Mouse (Mus musculus) right cerebral cortex, adult 18-20 months (tissue): ENCODE measurements around the gene Inpp4a.
A peak's percentile ranks its signal among the peaks of the same experiment; 100 is the strongest.

ENCODE experiments used
- DNase-seq: peaks from one replicate; pipeline ENCODE4 v3.0.0; 2022; ENCODE audit warnings: mixed read lengths

Inpp4a gene

GRCm38 (mm10) chr1:37324569-37324968 is 24.9 kb downstream of the Inpp4a start:
- DNase-seq, result no peak

- no peak for DNase-seq
These were observed 27.6 kb downstream of the Inpp4a start for GRCm38 (mm10) chr1:37327311-37327710.

- no peak for DNase-seq
These were observed 29.5 kb downstream of the Inpp4a start for GRCm38 (mm10) chr1:37329132-37329531.

DNA sequence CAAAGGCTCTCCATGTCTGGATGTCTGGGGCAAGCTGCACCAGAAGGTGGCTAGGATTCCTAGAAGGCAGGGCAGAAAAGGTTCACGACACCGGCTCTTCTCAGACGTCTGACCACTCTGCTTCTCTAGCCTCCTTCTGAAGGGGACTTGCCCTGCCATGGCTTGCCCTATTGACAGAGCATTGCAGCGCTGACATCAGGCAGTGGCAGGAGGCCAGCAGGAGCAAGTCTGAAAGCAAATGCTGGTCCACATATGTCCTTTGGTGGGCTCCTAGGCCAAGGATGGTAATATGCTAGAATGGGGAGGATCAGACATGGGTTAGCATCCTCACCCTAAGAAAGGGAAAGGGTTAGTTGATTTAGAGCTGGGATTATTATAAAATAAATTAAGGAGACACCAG is 30.2 kb downstream of the Inpp4a start:
- no peak for DNase-seq

- no peak for DNase-seq
These were observed 33.1 kb downstream of the Inpp4a start for GRCm38 (mm10) chr1:37332756-37333155.

- no peak for DNase-seq
These were observed 34.2 kb downstream of the Inpp4a start for GRCm38 (mm10) chr1:37333741-37334440.

- no peak for DNase-seq
These were observed 36.4 kb downstream of the Inpp4a start for GRCm38 (mm10) chr1:37336022-37336421.

DNA sequence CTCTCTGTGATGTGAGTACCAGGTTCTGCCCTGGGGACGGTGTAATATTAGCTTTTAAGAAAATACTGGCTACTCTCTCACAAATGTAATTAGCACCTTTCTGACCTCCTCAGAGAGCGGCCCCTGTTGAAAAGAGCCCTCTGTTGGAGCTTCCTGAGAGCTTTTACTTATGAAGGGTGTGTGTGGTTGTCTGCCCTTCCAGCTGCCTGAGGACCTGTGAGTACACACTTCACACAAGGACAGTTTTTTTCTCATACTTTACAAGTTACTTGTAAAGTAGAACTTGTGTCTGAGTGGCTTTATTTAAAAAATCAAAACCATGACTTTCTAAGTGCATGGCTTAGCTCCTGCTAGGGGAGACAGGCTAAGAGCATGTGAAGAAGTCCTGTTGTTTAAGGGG is 37.1 kb downstream of the Inpp4a start:
- DNase-seq, result no peak

DNA sequence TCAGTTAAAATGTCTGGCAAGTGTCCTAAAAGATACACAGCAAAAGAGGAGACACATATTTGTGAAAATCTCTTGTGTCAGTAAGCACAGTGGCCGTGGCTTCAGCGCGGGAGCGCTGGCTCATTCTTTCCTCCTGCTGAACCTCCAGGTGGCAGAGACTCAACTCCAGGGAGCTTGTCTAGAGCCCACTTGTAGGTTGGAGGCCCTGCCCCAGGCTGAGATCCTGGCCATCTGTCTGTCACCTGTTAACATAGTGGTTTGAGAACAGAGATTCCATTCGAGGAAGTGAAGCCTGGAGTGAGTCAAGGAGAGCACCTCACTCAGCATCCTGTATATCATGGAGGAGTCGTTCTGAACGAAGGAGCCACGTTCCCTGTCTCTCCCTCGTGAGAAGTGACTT is 37.6 kb downstream of the Inpp4a start:
- DNase-seq, result no peak

DNA sequence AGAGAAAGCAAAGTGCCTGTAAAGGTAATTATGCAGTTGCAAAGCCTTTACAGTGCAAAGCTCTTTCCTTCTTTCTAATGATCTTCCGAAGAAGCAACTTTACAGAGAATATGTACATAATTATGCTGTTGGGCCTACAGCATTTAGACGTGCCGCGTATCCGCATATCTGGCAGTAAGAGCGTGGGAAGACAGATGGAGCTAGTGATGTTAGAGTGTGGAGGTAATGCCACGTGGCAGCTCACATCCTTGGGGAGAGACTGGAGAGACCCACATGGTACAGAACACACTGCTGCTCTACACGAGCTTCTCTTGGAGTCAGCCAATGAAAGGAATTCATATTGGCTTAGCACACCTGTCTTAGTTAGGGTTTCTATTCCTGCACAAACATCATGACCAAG is 39.5 kb downstream of the Inpp4a start:
- DNase-seq, result peak; percentile 61

- DNase-seq, result no peak
These were observed 41.7 kb downstream of the Inpp4a start for GRCm38 (mm10) chr1:37341347-37341746.

GRCm38 (mm10) chr1:37341914-37342313 is 42.2 kb downstream of the Inpp4a start:
- DNase-seq, result no peak

GRCm38 (mm10) chr1:37342524-37342923 is 42.9 kb downstream of the Inpp4a start:
- DNase-seq, result no peak

- no peak for DNase-seq
These were observed 43.6 kb downstream of the Inpp4a start for GRCm38 (mm10) chr1:37343265-37343664.

- no peak for DNase-seq
These were observed 44.7 kb downstream of the Inpp4a start for GRCm38 (mm10) chr1:37344223-37344916.

- DNase-seq, result peak; percentile 42
These were observed 47.9 kb downstream of the Inpp4a start for GRCm38 (mm10) chr1:37347361-37348080.

DNA sequence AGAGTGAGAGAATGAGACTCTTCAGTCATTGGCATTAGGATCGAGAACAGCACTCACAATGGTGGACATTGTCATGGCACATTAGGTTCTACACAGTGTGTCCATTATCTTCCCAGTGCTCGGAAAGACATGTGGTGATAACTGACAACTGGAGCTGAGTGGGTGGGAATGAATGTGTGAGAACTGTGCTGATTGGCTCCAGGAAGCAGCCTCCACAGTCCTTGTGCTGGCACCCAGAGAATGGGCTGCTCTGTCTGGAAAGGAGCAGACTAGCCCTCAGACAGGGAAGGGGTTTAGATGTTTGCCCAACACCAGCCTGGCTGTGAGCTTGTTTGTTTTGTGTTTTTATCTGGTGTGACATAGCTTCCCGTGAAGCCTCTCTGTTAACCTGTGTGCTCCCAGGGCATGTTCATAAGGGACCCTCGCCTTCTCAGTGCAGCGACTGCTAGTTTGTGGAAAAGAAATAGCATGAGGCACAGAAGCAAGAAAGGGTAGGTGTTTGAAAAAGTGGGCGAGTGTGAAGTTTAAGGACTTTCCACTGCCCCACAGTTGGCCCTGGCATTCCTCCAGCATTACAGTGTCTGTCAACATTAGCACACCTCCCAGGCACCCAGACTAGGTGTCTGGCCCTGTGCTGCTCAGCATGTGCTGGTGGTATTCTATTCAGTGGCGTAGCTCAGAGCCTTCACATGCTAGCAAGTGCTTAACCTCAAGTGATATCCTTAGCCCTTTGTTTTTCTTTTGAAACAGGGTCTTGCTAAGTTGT is 51.4 kb downstream of the Inpp4a start:
- peak; percentile 87 for DNase-seq

DNA sequence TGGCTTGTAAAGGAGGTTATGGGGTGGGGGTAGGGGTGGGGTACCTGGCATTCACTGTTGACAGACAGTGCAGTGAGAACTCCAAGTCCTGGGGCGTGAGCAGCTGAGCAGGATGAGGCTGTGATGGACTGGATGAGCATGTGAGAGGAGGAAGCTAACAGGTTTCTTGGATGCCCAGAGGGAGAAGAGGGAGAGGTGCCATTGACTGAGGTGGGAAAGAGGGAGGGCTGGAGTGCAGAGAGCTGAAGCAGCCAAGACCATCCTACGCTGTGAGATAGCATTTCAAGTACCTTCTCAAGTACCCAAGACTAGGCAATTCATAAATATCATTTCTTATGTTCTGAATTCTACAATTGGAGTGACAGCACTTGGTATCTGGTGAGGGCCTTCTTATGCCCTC is 52.3 kb downstream of the Inpp4a start:
- peak; percentile 48 for DNase-seq

DNA sequence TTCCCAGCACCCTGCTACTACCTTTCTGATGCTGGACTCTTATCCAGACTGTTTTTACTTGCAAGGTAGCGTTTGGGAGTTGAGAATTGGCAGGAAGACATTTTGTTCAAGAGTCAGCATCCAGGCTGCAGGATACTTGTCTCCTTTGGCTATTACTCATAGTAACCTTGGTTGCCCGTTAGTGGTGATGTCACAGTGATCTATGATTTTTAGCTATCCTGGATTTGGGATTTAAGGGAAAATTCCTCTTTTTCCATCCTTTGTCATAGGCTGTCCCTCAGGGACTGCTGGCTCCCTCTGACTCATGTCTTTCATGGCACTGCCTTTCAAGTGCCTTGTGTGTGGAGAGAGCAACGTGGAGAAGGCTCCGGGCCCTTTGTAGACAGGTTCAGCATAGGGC is 53.8 kb downstream of the Inpp4a start:
- no peak for DNase-seq

- no peak for DNase-seq
These were observed 55.8 kb downstream of the Inpp4a start for GRCm38 (mm10) chr1:37355492-37355891.

- no peak for DNase-seq
These were observed 56.6 kb downstream of the Inpp4a start for GRCm38 (mm10) chr1:37356305-37356704.

DNA sequence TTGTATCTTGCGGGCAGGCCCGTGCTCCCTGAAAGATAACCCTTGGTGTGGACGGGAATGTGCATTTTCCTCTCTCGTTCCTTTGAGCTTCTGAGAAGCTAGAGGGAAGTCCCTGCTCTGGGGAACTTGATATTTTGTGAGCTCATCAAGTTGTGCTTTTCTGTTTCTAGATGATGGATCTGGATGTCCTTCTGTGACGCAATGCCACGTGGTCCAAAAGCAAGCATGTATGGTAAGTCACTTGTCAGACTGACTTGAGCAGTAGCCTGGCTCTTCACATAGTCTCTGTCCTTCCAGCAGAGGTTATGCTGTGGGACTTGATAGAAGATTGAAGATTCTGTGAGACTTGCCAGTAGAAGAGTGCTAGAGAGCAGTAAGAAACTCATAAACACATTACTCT is 57.5 kb downstream of the Inpp4a start:
- DNase-seq, result no peak

DNA sequence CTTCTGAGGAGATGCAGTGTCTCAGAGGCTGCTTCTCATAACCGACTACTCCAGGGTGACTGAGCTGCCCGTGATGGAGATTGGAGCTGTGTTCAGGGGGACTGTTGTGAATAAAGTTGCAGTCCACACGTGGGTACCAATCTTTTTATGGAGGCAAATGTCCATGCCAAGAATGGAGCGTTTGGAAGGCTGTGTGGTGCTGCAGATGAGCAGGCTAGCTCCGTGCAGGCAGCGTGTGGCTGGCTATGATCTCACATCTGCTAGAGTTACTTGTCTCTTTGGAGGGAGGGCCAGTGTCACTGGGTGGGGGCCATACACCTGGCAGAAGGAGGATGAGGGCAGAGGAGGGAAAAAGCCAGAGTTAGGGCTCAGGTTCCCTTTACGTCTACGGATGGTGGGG is 59.0 kb downstream of the Inpp4a start:
- no peak for DNase-seq
